Mouse (Mus musculus): ENCODE measurements at regions not wholly inside any gene's neighbourhood (a gene's known extent, or its start where the extent isn't known, plus 50 kb on each side); places are given as distances from the start of the nearest gene placed in this dataset.

DNA sequence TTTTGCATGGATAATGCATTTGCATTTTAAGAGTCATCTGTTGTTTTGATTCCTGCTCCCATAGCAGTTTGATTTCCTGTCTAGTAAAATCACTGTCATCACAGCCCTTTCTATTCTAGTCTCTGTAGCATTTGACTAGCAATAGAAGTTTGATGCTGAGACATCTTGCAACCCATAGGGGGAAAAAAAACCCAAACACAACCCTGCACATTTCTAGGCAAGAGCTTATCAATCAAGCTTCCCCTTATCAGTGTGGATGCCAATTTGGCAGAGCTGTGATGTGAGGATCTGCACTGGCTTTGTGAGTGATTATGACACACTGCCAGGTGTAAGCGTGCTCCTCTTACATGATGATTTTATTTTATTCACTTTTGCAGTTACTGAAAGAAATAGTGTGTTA is 813.0 kb upstream of the Slc10a2 start:
- no peak overlapping the region for H3K9ac ChIP-seq (ENCODE audit: low read length)
- H3K9me3 ChIP-seq (replicated peaks; ENCODE audit: control insufficient read depth, low read length): no peaks in the 10 kb centered on the region
- 43% methylated on average over 1 of the region's 1 CpGs for WGBS
- no peaks in the 10 kb centered on the region for H3K27me3 ChIP-seq (ENCODE audit: control insufficient read depth, insufficient read depth, low read length)
- no peaks in the 10 kb centered on the region for H3K36me3 ChIP-seq (ENCODE audit: control insufficient read depth, insufficient read depth, low read length)
- H3K27ac ChIP-seq (ENCODE audit: low read length): no peak overlapping the region
- H3K4me3 ChIP-seq (replicated peaks; ENCODE audit: low read length): no peak overlapping the region
- ATAC-seq (ENCODE audit: insufficient read depth, low FRiP score): no peak
- no peaks in the 10 kb centered on the region for H3K4me1 ChIP-seq (ENCODE audit: control insufficient read depth, insufficient read depth, low read length)
- no peak overlapping the region for H3K4me2 ChIP-seq (ENCODE audit: low read depth, low read length)
